Mouse (Mus musculus) C2C12 (cell line): Measurements from ENCODE around the gene Nfib. TPM values are rescaled to one million over a fixed set of nuclear protein-coding genes. Genes with fewer than 3 reads are reported as not detected.
A peak's percentile ranks its signal among the peaks of the same experiment; 100 is the strongest.

Experiments
- H3K27me3 ChIP-seq: one replicate; pipeline ENCODE4 v1.6.1; 2011; ENCODE audit not compliant: control insufficient read depth, insufficient read depth, insufficient read length
- H3K36me3 ChIP-seq: one replicate; pipeline ENCODE4 v1.6.1; 2011; ENCODE audit not compliant: control insufficient read depth, insufficient read depth
- H3K4me3 ChIP-seq: one replicate; pipeline ENCODE4 v1.5.1; 2011; ENCODE audit warnings: mild to moderate bottlenecking, control low read depth; ENCODE audit not compliant: poor library complexity, insufficient read depth, severe bottlenecking
- H3K79me2 ChIP-seq: one replicate; pipeline ENCODE4 v1.6.1; 2011; ENCODE audit not compliant: control insufficient read depth, insufficient read depth
- H3K79me3 ChIP-seq: one replicate; pipeline ENCODE4 v1.6.1; 2011; ENCODE audit warnings: low read depth, control low read depth
- H3ac ChIP-seq: one replicate; pipeline ENCODE3; 2011; ENCODE audit warnings: low read depth; ENCODE audit not compliant: control insufficient read depth, insufficient read length
- CEBPB ChIP-seq: IDR thresholded peaks from one replicate; pipeline ENCODE4 v1.6.1; 2011; ENCODE audit warnings: low read depth, mild to moderate bottlenecking, control low read depth, moderate library complexity
- CTCF ChIP-seq: IDR thresholded peaks from one replicate; pipeline ENCODE4 v1.5.1; 2011; ENCODE audit not compliant: control insufficient read depth, insufficient read depth, insufficient read length
- FOSL1 ChIP-seq: IDR thresholded peaks from one replicate; pipeline ENCODE4 v1.8.0; 2011; ENCODE audit warnings: mild to moderate bottlenecking, low read length; ENCODE audit not compliant: poor library complexity, insufficient read depth, severe bottlenecking
- MAX ChIP-seq: IDR thresholded peaks from one replicate; pipeline ENCODE4 v1.6.1; 2011; ENCODE audit warnings: mild to moderate bottlenecking, control low read depth
- MYOD1 ChIP-seq: IDR thresholded peaks from one replicate; pipeline ENCODE4 v1.6.1; 2011; ENCODE audit warnings: low read depth; ENCODE audit not compliant: control insufficient read depth, insufficient read length
- MYOG ChIP-seq: IDR thresholded peaks from one replicate; pipeline ENCODE4 v1.6.1; 2011; ENCODE audit not compliant: control insufficient read depth, insufficient read length; ENCODE audit errors: extremely low read depth
- USF1 ChIP-seq: IDR thresholded peaks from one replicate; pipeline ENCODE4 v1.6.1; 2011; ENCODE audit warnings: low read depth, mild to moderate bottlenecking, control low read depth, moderate library complexity
- polyA plus RNA-seq: library from polyadenylated mRNA; unstranded; fragments of >200 nt; fragmentation: generic; extraction: Trizol; gene quantifications from one replicate; pipeline ENCODE4 v1.2.1, GENCODE M21; 2012; ENCODE audit warnings: missing spikeins

Nfib gene
- polyA plus RNA-seq, 1 experiment, result 5.1 TPM

DNA sequence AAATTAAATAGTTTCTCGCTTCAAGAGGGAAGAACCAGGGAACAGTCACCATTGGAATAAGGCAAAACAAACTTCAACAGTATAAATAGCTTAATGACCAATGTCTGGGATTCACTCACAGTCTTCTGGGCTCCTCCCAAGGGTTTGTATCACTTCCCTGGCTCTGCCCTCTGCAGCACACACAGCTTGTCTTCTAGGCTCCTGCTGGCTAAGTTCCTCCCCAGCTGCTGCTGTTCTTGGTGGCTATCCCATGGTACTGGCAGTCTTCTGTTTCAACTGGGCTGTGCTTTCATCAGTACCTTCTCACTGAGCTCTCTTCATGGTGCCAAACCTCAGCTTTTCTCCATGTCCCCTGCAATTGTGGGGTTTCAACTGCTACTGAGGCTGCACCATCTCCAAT is 157.3 kb downstream of the Nfib start:
- Histone ChIP-seq H3K27me3 (no peaks in the 10 kb centered on the region), H3K4me3 (no peak overlapping the region), H3K79me3 (no peaks in the 10 kb centered on the region), H3K36me3 (no peaks in the 10 kb centered on the region), H3K79me2 (no peaks in the 10 kb centered on the region), H3ac (no peak overlapping the region)
- TF ChIP-seq USF1, result no peak
- TF ChIP-seq MYOG, result no peak
- TF ChIP-seq CEBPB, result no peak

GRCm38 (mm10) chr4:82543936-82544335 is 161.6 kb downstream of the Nfib start:
- H3ac ChIP-seq, result no peak overlapping the region
- no peaks in the 10 kb centered on the region for H3K79me2 ChIP-seq
- H3K36me3 ChIP-seq, result no peaks in the 10 kb centered on the region
- H3K27me3 ChIP-seq, result no peaks in the 10 kb centered on the region
- H3K4me3 ChIP-seq, result no peak overlapping the region
- TF ChIP-seq MAX (no peak), CTCF (no peak), USF1 (no peak), FOSL1 (no peak), MYOG (no peak), CEBPB (no peak), MYOD1 (no peak)
- no peaks in the 10 kb centered on the region for H3K79me3 ChIP-seq

- Histone ChIP-seq H3K27me3 (no peaks in the 10 kb centered on the region), H3K4me3 (no peak overlapping the region), H3K79me2 (no peaks in the 10 kb centered on the region), H3ac (no peak overlapping the region), H3K79me3 (no peaks in the 10 kb centered on the region), H3K36me3 (no peaks in the 10 kb centered on the region)
- TF ChIP-seq FOSL1, result no peak
- no peak for TF ChIP-seq MYOG
- no peak for TF ChIP-seq CTCF
- TF ChIP-seq MAX, result no peak
- no peak for TF ChIP-seq CEBPB
- TF ChIP-seq MYOD1, result no peak
- TF ChIP-seq USF1, result no peak
These were observed 162.2 kb downstream of the Nfib start for GRCm38 (mm10) chr4:82543398-82543740.

DNA sequence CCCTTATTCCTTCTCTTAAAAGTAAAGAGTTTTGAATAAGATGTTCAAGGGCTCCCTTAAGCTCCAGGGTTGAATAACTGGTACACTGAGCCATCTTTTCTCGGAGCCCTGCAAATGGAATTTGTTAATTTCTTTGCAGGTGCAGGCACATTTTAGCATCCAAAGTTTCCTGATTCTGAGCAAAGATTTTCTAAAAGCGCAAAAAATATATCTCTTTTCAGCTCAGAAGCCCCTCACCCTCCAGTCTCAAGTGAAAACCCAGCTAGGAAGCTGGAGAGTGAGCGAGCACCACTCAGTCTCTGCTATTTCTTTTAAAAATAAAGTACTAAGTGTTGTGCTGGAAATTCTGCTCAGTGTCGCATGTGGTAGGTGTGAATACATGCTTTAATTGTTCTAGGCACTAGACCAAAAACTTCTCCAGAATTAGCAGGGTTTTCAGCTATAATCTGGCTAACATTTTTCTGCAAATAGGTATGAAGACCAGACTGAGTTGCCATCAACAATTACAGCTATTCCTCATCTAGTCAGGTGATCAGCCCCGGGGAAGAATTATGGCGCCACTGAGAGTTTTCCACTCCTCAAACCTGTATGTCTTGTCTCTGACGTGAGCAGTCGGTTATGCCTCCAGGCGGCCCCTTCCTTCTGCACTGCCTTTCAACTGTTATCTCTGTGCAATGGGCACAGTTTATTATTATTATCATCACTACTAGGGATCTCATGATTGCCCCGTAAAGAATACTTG is 162.7 kb downstream of the Nfib start:
- Histone ChIP-seq H3K36me3 (no peaks in the 10 kb centered on the region), H3K4me3 (no peak overlapping the region), H3ac (no peak overlapping the region), H3K27me3 (no peaks in the 10 kb centered on the region), H3K79me3 (no peaks in the 10 kb centered on the region), H3K79me2 (no peaks in the 10 kb centered on the region)
- TF ChIP-seq MYOD1 (no peak), USF1 (no peak), CTCF (no peak), CEBPB (no peak), MAX (no peak), FOSL1 (no peak), MYOG (no peak)

- TF ChIP-seq MYOG, result no peak
- TF ChIP-seq MYOD1, result no peak
- no peak for TF ChIP-seq MAX
- TF ChIP-seq CEBPB, result no peak
- peak; percentile 13 for TF ChIP-seq CTCF
- H3K79me3 ChIP-seq, result no peaks in the 10 kb centered on the region
- H3ac ChIP-seq, result no peak overlapping the region
These were observed 163.5 kb downstream of the Nfib start for GRCm38 (mm10) chr4:82541894-82542510.

GRCm38 (mm10) chr4:82540466-82540990 is 165.0 kb downstream of the Nfib start:
- no peak overlapping the region for H3ac ChIP-seq
- no peaks in the 10 kb centered on the region for H3K79me3 ChIP-seq
- no peaks in the 10 kb centered on the region for H3K79me2 ChIP-seq
- no peak overlapping the region for H3K4me3 ChIP-seq
- no peaks in the 10 kb centered on the region for H3K27me3 ChIP-seq
- no peaks in the 10 kb centered on the region for H3K36me3 ChIP-seq
- TF ChIP-seq CEBPB, result no peak
- TF ChIP-seq USF1, result no peak
- no peak for TF ChIP-seq MAX
- TF ChIP-seq MYOD1, result no peak
- TF ChIP-seq CTCF, result no peak

More at GRCm38 (mm10) chr4:82541894-82542510, 163.5 kb downstream of the Nfib start:
- Histone ChIP-seq H3K4me3 (no peak overlapping the region), H3K36me3 (no peaks in the 10 kb centered on the region), H3K79me2 (no peaks in the 10 kb centered on the region), H3K27me3 (no peaks in the 10 kb centered on the region)
